Mouse (Mus musculus): Measurements from ENCODE around the gene Angel1. TPM values are rescaled to one million over a fixed set of nuclear protein-coding genes. Genes with fewer than 3 reads are reported as not detected.

Gene Angel1
- polyA plus RNA-seq, 1 experiment from 2014 or later, result 4.9 TPM

DNA sequence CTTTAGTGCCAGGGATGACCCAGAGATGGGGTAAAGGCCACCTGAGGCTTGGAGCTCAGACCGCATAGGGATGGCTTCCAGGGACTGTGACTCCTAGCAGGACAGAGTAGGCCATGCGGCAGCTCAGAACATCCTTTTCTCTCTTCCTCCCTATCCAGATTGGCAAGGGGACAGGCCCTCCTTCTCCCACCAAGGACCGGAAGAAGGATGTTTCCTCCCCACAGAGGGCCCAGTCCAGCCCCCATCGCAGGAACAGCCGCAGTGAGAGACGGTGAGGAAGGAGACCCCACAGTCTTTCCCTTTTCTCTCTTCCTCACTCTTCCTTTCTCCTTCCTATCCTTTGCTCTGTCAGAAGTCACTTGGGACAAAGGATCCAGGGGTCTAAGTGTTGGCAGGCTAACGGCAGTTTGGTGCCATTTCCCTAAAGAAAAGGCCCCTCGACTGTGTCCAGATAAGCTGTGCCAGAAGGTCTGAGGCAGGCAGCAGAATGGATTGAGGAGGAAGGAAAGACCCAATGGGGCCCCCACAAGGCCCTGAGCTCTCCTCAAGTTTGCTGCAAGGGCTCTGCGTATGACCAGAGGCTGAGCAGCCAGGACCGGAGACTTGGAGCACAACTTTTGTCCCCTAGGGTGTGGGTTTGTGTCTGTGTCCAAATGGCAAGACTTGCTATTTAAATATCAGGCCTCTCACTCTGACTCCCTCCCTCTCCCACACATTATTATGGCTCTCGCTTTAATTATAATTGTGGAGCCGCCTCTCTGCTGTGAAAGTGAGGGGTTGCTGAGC, 35.4 kb downstream of the Angel1 start:
- ChIA-PET POLR2A (no interaction called here), CTCF (no interaction called here)
- no peak for TF ChIP-seq CTCF (IDR thresholded peaks at IDR 0.05)
- no peaks in the 10 kb centered on the region for H3K27me3 ChIP-seq
- no peak for ATAC-seq
- in situ Hi-C loops (cut with MboI; ENCODE audit: low pct_unique_long_range_greater_than_20kb), result no loop called here
- no peak for DNase-seq (ENCODE audit: low read depth, low spot score)

DNA sequence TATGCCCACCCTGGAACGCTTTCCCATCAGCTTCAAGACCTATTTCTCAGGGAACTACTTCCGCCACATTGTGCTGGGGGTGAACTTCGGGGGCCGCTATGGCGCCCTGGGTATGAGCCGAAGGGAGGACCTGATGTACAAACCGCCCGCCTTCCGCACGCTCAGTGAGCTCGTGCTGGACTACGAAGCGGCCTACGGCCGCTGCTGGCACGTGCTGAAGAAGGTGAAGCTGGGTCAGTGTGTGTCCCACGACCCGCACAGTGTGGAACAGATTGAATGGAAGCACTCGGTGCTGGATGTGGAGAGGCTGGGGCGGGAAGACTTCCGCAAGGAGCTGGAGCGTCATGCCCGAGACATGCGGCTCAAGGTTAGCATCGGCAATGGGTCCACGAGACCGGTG, 37.3 kb downstream of the Angel1 start:
- H3K27me3 ChIP-seq, result no peaks in the 10 kb centered on the region
- TF ChIP-seq CTCF (IDR thresholded peaks at IDR 0.05), result no peak
- ChIA-PET POLR2A (interaction anchor here (0.6 to 1.0 kb wide), 2 partner anchors 11 to 52 kb away, joined by 3 to 4 read pairs; no protein-coding TSS in a partner anchor), CTCF (no interaction called here)
- ATAC-seq (no peak), DNase-seq (ENCODE audit: low read depth, low spot score) (no peak)
- in situ Hi-C loops (cut with MboI; ENCODE audit: low pct_unique_long_range_greater_than_20kb), result no loop called here

DNA sequence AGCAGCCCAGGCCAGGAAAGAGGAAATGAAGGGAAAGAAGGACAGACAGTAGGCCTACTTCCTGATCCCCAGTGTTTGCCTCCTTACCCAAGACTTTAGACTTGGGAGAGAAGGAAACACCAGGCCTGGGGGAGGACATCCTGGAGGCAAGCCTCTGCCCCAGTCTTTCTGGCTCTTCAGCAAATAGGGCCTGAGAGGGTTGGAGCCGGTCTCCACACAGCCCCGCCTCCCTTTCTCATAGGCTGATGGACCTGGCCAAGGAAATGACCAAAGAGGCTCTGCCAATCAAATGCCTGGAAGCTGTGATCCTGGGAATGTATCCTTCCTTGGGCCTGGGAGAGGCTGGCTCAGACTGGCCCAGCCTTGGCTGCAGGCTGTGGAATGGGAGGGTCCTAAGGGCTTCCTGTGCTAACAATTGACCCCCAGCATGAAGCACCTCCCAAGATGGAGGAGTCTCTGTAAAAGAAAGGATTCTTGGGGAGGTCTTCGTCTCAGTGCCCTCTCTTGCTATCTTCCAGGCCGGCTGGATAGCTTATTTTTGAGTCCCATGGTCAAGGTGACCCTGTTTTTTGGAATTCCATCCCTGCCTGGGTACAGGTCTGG, 38.2 kb downstream of the Angel1 start:
- no peak for DNase-seq (ENCODE audit: low read depth, low spot score)
- no peak for TF ChIP-seq CTCF (IDR thresholded peaks at IDR 0.05)
- H3K27me3 ChIP-seq, result no peaks in the 10 kb centered on the region
- ChIA-PET CTCF (no interaction called here), POLR2A (interaction anchor here (0.6 to 1.0 kb wide), 2 partner anchors 12 to 235 kb away, joined by 3 read pairs; no protein-coding TSS in a partner anchor)
- ATAC-seq, result no peak
- in situ Hi-C loops (cut with MboI; ENCODE audit: low pct_unique_long_range_greater_than_20kb), result no loop called here

DNA sequence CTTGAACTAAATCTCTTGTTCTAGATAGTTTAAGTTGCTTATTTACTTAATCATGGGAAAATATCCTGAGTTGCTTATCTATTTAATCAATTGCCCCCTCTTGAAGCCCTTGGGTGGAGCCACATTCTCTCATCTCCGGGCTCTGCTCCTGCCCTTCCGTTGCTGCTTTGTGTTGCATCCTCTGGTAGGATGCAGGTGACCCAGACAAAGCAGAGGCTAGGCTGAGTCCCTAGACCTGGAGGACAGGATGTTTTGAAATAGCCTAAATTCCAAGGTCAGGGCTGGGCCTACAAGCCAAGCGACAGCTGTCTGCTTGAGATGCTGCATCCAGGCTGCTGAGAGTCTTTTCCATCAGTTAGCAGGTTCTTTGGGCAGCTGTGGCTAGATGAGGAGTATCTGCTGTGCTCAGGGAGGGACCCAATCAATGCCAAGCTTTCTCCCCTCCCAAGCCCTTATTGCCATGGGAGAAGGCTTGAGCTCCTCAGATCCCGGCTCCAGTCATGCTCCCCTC, 38.8 kb downstream of the Angel1 start:
- DNase-seq (ENCODE audit: low read depth, low spot score) (no peak), ATAC-seq (no peak)
- CTCF ChIA-PET, result no interaction called here

DNA sequence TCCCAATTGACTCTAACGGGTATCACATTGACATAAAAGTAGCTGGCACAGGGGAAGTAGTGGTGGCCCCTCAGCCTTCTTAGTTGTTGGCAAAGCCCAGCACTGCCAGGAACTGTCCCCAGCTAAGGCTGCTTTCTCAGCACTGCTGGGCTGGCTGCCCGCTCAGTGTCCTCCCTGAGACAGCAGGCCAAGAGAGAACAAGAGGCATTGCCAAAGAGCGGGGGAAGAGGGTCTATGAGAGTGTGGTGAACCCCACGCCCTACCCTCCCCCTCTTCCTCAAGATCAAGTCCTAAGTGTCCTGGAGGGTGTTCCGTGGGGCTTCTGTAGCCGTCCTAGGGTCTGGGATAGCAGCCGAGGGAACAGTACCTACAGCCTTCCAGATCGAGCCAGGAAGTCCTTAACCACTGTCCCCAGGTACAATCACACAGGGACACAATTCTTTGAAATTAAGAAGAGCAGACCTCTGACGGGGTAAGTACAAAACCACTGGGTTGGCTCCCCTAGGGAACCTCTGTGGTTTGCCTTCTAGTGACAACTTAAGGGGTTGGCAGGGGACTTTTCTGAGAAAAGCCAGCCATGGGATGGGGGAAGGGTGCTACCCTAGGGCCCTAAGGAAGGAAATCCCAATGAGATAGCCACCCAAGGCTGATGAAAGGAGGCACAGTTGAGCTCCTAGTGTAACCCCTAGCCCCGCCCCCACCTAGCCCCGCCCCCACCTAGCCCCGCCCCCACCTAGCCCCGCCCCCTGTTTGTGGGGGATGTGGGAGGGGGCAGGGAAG, 39.5 kb downstream of the Angel1 start:
- H3K27me3 ChIP-seq, result no peaks in the 10 kb centered on the region
- ATAC-seq (no peak), DNase-seq (ENCODE audit: low read depth, low spot score) (no peak)
- in situ Hi-C loops (cut with MboI; ENCODE audit: low pct_unique_long_range_greater_than_20kb), result no loop called here
- ChIA-PET POLR2A (no interaction called here), CTCF (no interaction called here)
- no peak for TF ChIP-seq CTCF (IDR thresholded peaks at IDR 0.05)

More for the DNA sequence above, 38.8 kb downstream of the Angel1 start:
- H3K27me3 ChIP-seq, result no peaks in the 10 kb centered on the region
- no peak for TF ChIP-seq CTCF (IDR thresholded peaks at IDR 0.05)
- POLR2A ChIA-PET, result interaction anchor here (0.6 kb wide), 1 partner anchor 235 kb away, joined by 3 read pairs; no protein-coding TSS in a partner anchor
- in situ Hi-C loops (cut with MboI; ENCODE audit: low pct_unique_long_range_greater_than_20kb), result no loop called here

DNA sequence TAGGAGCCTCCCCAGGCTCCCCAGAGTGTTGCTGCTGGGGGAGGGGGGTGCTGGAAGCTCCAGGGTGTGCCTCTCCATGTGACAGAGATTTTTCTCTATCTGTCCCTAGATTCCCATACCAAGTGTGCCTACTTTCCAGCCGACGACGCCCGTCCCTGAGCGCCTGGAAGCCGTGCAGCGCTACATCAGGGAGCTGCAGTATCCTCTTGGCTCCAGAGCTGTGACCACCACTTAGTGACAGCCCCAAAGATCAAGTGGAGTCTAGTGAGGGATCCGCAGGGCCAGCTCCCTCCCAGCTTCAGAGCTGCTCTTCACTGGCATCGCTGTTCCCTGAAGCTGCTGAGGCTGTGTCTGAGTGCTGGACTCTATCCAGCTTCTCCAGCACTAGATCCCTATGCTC, 41.0 kb downstream of the Angel1 start:
- no peak for ATAC-seq

DNA sequence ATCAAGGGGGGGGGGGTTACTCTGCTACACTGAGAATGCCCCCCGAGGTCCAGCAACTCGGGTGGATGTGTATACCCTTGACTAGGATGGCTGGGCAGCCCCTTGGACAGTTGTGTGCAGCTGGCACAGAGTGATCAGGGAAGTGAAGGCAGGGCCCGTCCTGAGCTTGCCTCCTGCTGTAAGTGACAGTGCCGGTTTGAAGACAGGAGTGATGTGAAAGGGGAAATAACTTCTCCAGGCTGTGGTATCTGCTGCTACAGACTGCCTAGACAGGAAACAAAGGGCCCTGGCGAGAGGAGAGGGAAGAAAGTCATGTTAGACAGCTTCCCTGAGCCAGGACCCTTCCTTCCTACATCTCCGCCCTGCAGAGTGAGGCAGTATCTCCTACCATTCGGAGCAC, 42.6 kb downstream of the Angel1 start:
- ATAC-seq (no peak), DNase-seq (ENCODE audit: low read depth, low spot score) (no peak)
- ChIA-PET CTCF (no interaction called here), POLR2A (no interaction called here)
- TF ChIP-seq CTCF (IDR thresholded peaks at IDR 0.05), result no peak
- no peaks in the 10 kb centered on the region for H3K27me3 ChIP-seq
- in situ Hi-C loops (cut with MboI; ENCODE audit: low pct_unique_long_range_greater_than_20kb), result no loop called here

More for the DNA sequence above, 41.0 kb downstream of the Angel1 start:
- in situ Hi-C loops (cut with MboI; ENCODE audit: low pct_unique_long_range_greater_than_20kb), result no loop called here
- no peak for DNase-seq (ENCODE audit: low read depth, low spot score)
- H3K27me3 ChIP-seq, result no peaks in the 10 kb centered on the region
- ChIA-PET POLR2A (interaction anchor here (0.7 kb wide), 1 partner anchor 17 kb away, joined by 3 read pairs; no protein-coding TSS in a partner anchor), CTCF (no interaction called here)
- TF ChIP-seq CTCF (IDR thresholded peaks at IDR 0.05), result no peak

DNA sequence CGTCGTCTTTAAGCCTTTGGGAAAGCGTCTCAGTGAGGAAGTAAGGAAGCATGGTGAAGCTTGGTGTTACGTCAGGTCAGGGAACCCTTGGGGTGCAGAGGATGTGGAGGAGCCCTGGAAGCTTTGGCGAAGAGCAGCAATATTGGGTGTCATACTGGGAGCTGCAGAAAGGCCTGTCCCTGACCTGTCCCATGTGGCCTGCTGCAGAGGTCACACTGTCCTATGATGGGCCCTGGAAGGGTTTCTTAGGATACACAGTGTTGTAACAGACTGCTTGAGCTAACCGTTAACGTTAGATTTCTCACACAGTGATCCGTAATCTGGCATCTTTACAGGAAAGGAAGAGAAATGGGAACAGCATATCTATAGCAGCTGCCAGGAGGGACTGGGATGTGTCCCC, 44.1 kb downstream of the Angel1 start:
- CTCF ChIA-PET, result no interaction called here
- no peak for TF ChIP-seq CTCF (IDR thresholded peaks at IDR 0.05)
- POLR2A ChIA-PET, result no interaction called here
- no peak for ATAC-seq
- peaks cover 6% of the 10 kb centered on the region for H3K27me3 ChIP-seq
- in situ Hi-C loops (cut with MboI; ENCODE audit: low pct_unique_long_range_greater_than_20kb), result no loop called here
- no peak for DNase-seq (ENCODE audit: low read depth, low spot score)

DNA sequence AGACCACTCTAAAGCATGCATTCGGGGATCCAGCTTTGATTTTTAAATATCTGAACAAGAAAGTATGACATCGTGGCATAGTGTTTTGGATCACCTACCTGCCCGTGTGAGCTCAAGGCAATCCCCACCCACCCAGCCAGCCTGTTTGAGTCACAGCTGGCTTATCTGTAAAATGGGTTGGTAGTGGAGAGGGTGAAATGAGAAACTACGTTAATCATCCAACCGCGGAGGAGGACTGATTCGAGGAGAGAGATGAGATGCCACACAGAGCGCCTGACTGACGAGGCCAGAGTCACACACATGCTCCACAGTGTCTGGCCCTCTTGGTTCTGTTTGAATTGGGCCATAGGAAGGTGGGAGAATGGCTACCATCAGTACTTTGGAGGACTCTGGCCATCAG, 44.6 kb downstream of the Angel1 start:
- CTCF ChIA-PET, result no interaction called here
- DNase-seq (ENCODE audit: low read depth, low spot score), result no peak
- H3K27me3 ChIP-seq, result peaks cover 12% of the 10 kb centered on the region
- ATAC-seq, result no peak
- TF ChIP-seq CTCF (IDR thresholded peaks at IDR 0.05), result no peak
- in situ Hi-C loops (cut with MboI; ENCODE audit: low pct_unique_long_range_greater_than_20kb), result no loop called here
- POLR2A ChIA-PET, result no interaction called here

DNA sequence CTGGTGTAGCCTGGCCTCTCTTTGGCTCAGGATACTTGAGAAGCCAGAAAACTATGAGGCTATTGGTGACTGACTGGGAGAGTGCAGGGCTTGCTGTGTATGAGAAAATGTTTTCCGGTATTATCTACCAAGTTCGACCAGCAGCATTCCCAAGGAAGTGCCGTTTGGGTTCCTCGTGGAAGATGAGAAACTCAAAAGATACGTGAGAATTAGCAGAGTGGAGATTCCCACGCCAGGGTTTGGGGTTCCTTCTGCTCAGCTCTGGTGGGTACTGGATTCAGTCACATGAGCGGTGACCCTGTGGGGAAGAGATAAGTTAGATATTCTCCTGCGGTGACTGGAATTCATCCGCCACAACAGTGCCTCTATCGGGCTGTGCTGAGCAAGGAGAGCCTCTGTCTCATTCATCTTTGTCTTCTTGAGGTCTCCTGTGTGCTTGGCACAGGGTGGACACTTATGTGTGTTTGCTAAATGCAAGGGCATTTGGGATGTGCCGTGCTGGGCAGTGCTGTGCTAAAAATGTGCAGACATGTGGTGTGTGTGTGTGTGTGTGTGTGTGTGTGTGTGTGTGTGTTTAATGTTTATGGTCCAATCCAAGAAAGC, 45.6 kb downstream of the Angel1 start:
- ChIA-PET POLR2A (no interaction called here), CTCF (no interaction called here)
- in situ Hi-C loops (cut with MboI; ENCODE audit: low pct_unique_long_range_greater_than_20kb), result no loop called here
- ATAC-seq (no peak), DNase-seq (ENCODE audit: low read depth, low spot score) (no peak)
- H3K27me3 ChIP-seq, result peaks cover 19% of the 10 kb centered on the region
- TF ChIP-seq CTCF (IDR thresholded peaks at IDR 0.05), result no peak
